Comparison of ENCODE assay signal across 14 mouse cellular contexts in the genomic region with DNA sequence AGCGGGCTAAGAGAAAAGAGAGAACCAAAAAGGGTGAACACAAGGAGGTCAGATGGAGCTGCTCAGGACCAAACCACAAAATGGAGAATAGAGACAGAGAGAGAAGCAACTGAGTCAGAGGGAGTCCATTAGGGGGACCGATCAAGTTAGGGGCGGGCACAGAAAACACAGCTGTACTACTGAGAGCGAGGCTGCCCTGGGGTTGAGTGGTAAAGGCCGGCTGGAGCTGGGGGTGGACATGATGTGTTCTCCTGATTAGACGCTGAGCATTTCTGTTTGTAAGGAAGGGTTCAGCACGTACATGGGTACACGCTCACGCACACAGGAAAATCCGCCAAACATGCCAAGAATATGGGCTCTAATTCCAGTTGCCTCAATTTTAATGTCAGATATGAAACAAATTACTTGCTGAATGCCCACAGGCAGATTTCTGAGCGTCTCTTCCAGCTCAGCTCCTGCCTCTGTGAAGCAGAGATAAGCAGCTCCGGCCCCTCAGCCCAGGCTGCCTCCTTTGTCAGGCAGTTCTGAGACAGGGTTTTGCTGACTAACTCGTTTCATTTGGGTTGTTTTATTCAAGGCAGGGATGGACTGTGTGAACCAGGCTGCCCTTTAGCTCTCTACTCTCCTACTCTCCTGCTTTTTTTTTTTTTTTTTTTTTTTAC.
DNase-seq lines count a peak whose midpoint lies in the region; ATAC-seq and TF ChIP-seq lines count a peak whose summit lies in the region.
"Had no signal": no experiment of that assay in that cellular context is flagged by ENCODE, and none has a peak within 500 bp of the region (broad histone marks: within the 10 kb centered on the region; RNA-seq: fewer than 3 reads in every experiment).

No protein-coding gene starts in this region.

- no peak overlapping the region for H3K4me2 ChIP-seq in heart, embryonic 12.5 days
- no peak overlapping the region for H3K4me2 ChIP-seq in midbrain, embryonic 11.5 days
- H3K4me2 ChIP-seq in liver, embryonic 12.5 days, result peak overlapping the region; percentile 69
- no peak overlapping the region for H3K4me2 ChIP-seq in midbrain, postnatal 0 days (ENCODE audit: low read depth, low read length, poor library complexity, severe bottlenecking)

- H3K4me3 ChIP-seq in heart, embryonic 12.5 days, result no peak overlapping the region
- no peak overlapping the region for H3K4me3 ChIP-seq in midbrain, embryonic 11.5 days (ENCODE audit: low read depth, low read length)
- H3K4me3 ChIP-seq in midbrain, embryonic 10.5 days, result no peak overlapping the region
- peak overlapping the region; percentile 33; the same call in 1 of the 2 replicates for H3K4me3 ChIP-seq in liver, embryonic 12.5 days
- H3K4me3 ChIP-seq in midbrain, postnatal 0 days (ENCODE audit: low read depth, low read length), result no peak overlapping the region

- no peaks in the 10 kb centered on the region for H3K4me1 ChIP-seq in heart, embryonic 12.5 days (replicated peaks)
- no peaks in the 10 kb centered on the region for H3K4me1 ChIP-seq in midbrain, embryonic 11.5 days (ENCODE audit: control insufficient read depth, insufficient read depth, low read length)
- 0 out of 2 replicates have a peak, but pooled peaks cover 8% of the 10 kb centered on the region for H3K4me1 ChIP-seq in midbrain, embryonic 10.5 days
- H3K4me1 ChIP-seq in liver, embryonic 12.5 days, result peaks cover 34% of the 10 kb centered on the region
- H3K4me1 ChIP-seq in midbrain, postnatal 0 days (ENCODE audit: insufficient read depth, low read length), result no peaks in the 10 kb centered on the region

- ATAC-seq in heart, embryonic 12.5 days (ENCODE audit: insufficient number of reproducible peaks, low FRiP score), result peak; percentile 90
- peak; percentile 33; the same call in 1 of the 2 replicates for ATAC-seq in midbrain, embryonic 11.5 days (ENCODE audit: low FRiP score)
- peak; percentile 98 for ATAC-seq in liver, embryonic 12.5 days
- peak; percentile 66; the same call in 1 of the 2 replicates for ATAC-seq in midbrain, postnatal 0 days (ENCODE audit: low FRiP score)
- ATAC-seq: forebrain, embryonic 16.5 days had no signal

- 52% methylated on average over 13 of the region's 13 CpGs for WGBS in heart, embryonic 12.5 days
- WGBS in midbrain, embryonic 11.5 days, result 75% methylated on average over 13 of the region's 13 CpGs
- WGBS in midbrain, embryonic 10.5 days, result 76% methylated on average over 13 of the region's 13 CpGs
- 21% methylated on average over 13 of the region's 13 CpGs for WGBS in liver, embryonic 12.5 days (ENCODE audit: insufficient replicate concordance)
- 49% methylated on average over 13 of the region's 13 CpGs for WGBS in midbrain, postnatal 0 days

- H3K9ac ChIP-seq in heart, embryonic 12.5 days, result no peak overlapping the region
- no peak overlapping the region for H3K9ac ChIP-seq in midbrain, embryonic 11.5 days (ENCODE audit: low read length)
- H3K9ac ChIP-seq in liver, embryonic 12.5 days, result peak overlapping the region; percentile 48
- H3K9ac ChIP-seq in midbrain, postnatal 0 days (replicated peaks; ENCODE audit: low read length, poor library complexity, severe bottlenecking), result no peak overlapping the region

- no peak for DNase-seq in heart, postnatal 14 days
- no peak for DNase-seq in midbrain, embryonic 11.5 days (ENCODE audit: low spot score, missing footprints)
- DNase-seq in midbrain, embryonic 10.5 days (ENCODE audit: low spot score), result no peak
- DNase-seq in midbrain, postnatal 0 days (ENCODE audit: low spot score), result peak; percentile 17
- DNase-seq in right cerebral cortex, adult 18-20 months, result no peak
- DNase-seq in ovary, postnatal 36 days (ENCODE audit: low spot score), result no peak
- DNase-seq: cerebellum, adult 2 months; kidney, postnatal 25 days; lung, postnatal 36 days; spleen, adult 18-20 months; thymus, adult 18-20 months had no signal

- H3K9me3 ChIP-seq in heart, embryonic 12.5 days (replicated peaks), result no peaks in the 10 kb centered on the region
- no peaks in the 10 kb centered on the region for H3K9me3 ChIP-seq in midbrain, embryonic 11.5 days (ENCODE audit: control insufficient read depth, low read length)
- H3K9me3 ChIP-seq in midbrain, embryonic 10.5 days (replicated peaks), result no peaks in the 10 kb centered on the region
- H3K9me3 ChIP-seq in liver, embryonic 12.5 days (replicated peaks), result no peaks in the 10 kb centered on the region
- no peaks in the 10 kb centered on the region for H3K9me3 ChIP-seq in midbrain, postnatal 0 days (ENCODE audit: low read length)

- no peak overlapping the region for H3K27ac ChIP-seq in heart, embryonic 12.5 days (ENCODE audit: poor library complexity, severe bottlenecking)
- H3K27ac ChIP-seq in midbrain, embryonic 11.5 days (ENCODE audit: low read depth, low read length), result no peak overlapping the region
- H3K27ac ChIP-seq in midbrain, embryonic 10.5 days (replicated peaks), result no peak overlapping the region; the same call in 1 of the 2 replicates
- H3K27ac ChIP-seq in liver, embryonic 12.5 days, result peak overlapping the region; percentile 96
- 0 out of 2 replicates have a peak overlapping the region, but pooled peaks have one; percentile 43 for H3K27ac ChIP-seq in midbrain, postnatal 0 days (ENCODE audit: low read depth, low read length)

- intact Hi-C loops in heart, postnatal 14 days (cut with DNase I), result no loop called here

- no peaks in the 10 kb centered on the region for H3K27me3 ChIP-seq in heart, embryonic 12.5 days (replicated peaks)
- no peaks in the 10 kb centered on the region for H3K27me3 ChIP-seq in midbrain, embryonic 11.5 days (ENCODE audit: control insufficient read depth, insufficient read depth, low read length)
- H3K27me3 ChIP-seq in midbrain, embryonic 10.5 days (ENCODE audit: low read depth, poor library complexity, severe bottlenecking), result no peaks in the 10 kb centered on the region
- H3K27me3 ChIP-seq in liver, embryonic 12.5 days (replicated peaks), result 0 out of 2 replicates have a peak, but pooled peaks cover 12% of the 10 kb centered on the region
- H3K27me3 ChIP-seq in midbrain, postnatal 0 days (ENCODE audit: insufficient read depth, low read length), result no peaks in the 10 kb centered on the region

- no peaks in the 10 kb centered on the region for H3K36me3 ChIP-seq in heart, embryonic 12.5 days
- no peaks in the 10 kb centered on the region for H3K36me3 ChIP-seq in midbrain, embryonic 11.5 days (ENCODE audit: control insufficient read depth, insufficient read depth, low read length)
- no peaks in the 10 kb centered on the region for H3K36me3 ChIP-seq in midbrain, embryonic 10.5 days
- H3K36me3 ChIP-seq in liver, embryonic 12.5 days, result no peaks in the 10 kb centered on the region
- no peaks in the 10 kb centered on the region for H3K36me3 ChIP-seq in midbrain, postnatal 0 days (ENCODE audit: insufficient read depth, low read length)

- no peak for TF ChIP-seq CTCF in midbrain, postnatal 0 days (IDR thresholded peaks at IDR 0.05)

Comparison
In these comparisons a context has a peak if more than half of its experiments do, and no peak if none do; other contexts are left out.
1. H3K27ac ChIP-seq: peak in liver, embryonic 12.5 days (single experiment) and midbrain, postnatal 0 days (single experiment); none in heart, embryonic 12.5 days (single experiment), midbrain, embryonic 11.5 days (single experiment) and midbrain, embryonic 10.5 days (single experiment).
2. ATAC-seq: peak in every context shown above with its lines; median percentile 98 in liver, embryonic 12.5 days; 90 in heart, embryonic 12.5 days; 66 in midbrain, postnatal 0 days; 33 in midbrain, embryonic 11.5 days.